Mouse (Mus musculus): ENCODE measurements around the gene Odf2. TPM values are rescaled to one million over a fixed set of nuclear protein-coding genes. Genes with fewer than 3 reads are reported as not detected.

The Odf2 gene
- 80.5 and 91.8 TPM in 2 replicates for polyA plus RNA-seq (2014; fragmentation: Nextera tagmentation; extraction: Ambion mirVana)

- H3K4me1 ChIP-seq (ENCODE audit: control insufficient read depth, insufficient read depth, low read length), result peaks cover 11% of the 10 kb centered on the region
- DNase-seq (ENCODE audit: low spot score) (peak; percentile 100), ATAC-seq (ENCODE audit: insufficient number of reproducible peaks, low FRiP score, low TSS enrichment, low read depth) (peak; percentile 91)
- WGBS, result 1% methylated on average over 69 of the region's 70 CpGs
- H3K9me3 ChIP-seq (ENCODE audit: control insufficient read depth, low read length), result no peaks in the 10 kb centered on the region
- peak within 1 kb of the TSS; percentile 74 for H3K27ac ChIP-seq (replicated peaks; ENCODE audit: low read depth, low read length)
- no peaks in the 10 kb centered on the region for H3K27me3 ChIP-seq (ENCODE audit: control insufficient read depth, insufficient read depth, low read length)
- H3K36me3 ChIP-seq (ENCODE audit: control insufficient read depth, insufficient read depth, low read length), result peaks cover 16% of the 10 kb centered on the region
- H3K4me2 ChIP-seq (ENCODE audit: low read depth, severe bottlenecking), result peak within 1 kb of the TSS; percentile 98
- peak within 1 kb of the TSS; percentile 81 for H3K9ac ChIP-seq (ENCODE audit: low read length)
- H3K4me3 ChIP-seq (ENCODE audit: low read depth, low read length), result peak within 1 kb of the TSS; percentile 86
Measured at GRCm38 (mm10) chr2:29889066-29889944, at the start of gene Odf2. Odf2 (plus strand) TSS chr2:29889221.

DNA sequence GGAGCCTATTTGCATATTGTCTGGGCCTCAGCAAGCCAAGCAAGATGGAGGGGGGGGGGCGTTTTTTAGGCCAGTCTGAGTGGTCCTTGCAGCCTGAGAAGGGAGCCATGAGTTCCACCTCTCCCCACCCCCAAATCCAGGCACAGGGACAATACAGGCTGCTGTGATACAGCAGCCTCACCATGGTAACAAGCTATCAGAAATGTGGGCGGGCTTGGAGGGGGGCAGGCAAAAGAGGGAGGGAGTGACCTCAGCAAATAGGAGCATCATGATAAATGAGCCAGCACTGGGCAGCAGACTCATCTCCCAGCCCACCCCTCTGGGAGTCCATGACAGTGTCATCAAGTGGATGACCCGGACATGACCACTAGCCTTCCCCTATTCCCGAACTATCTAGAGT, 49.6 kb upstream of the Odf2 start:
- peaks cover 7% of the 10 kb centered on the region; the same call in 1 of the 2 replicates for H3K36me3 ChIP-seq (ENCODE audit: control insufficient read depth, insufficient read depth, low read length)
- no peak overlapping the region for H3K27ac ChIP-seq (replicated peaks; ENCODE audit: low read depth, low read length)
- H3K4me1 ChIP-seq (ENCODE audit: control insufficient read depth, insufficient read depth, low read length), result no peaks in the 10 kb centered on the region
- H3K4me2 ChIP-seq (ENCODE audit: low read depth, severe bottlenecking), result no peak overlapping the region
- no peak overlapping the region for H3K4me3 ChIP-seq (ENCODE audit: low read depth, low read length)
- WGBS, result 58% methylated on average over 4 of the region's 4 CpGs
- peaks cover 13% of the 10 kb centered on the region for H3K27me3 ChIP-seq (ENCODE audit: control insufficient read depth, insufficient read depth, low read length)
- DNase-seq (ENCODE audit: low spot score) (no peak), ATAC-seq (ENCODE audit: insufficient number of reproducible peaks, low FRiP score, low TSS enrichment, low read depth) (no peak)
- H3K9me3 ChIP-seq (ENCODE audit: control insufficient read depth, low read length), result no peaks in the 10 kb centered on the region
- no peak overlapping the region for H3K9ac ChIP-seq (ENCODE audit: low read length)

DNA sequence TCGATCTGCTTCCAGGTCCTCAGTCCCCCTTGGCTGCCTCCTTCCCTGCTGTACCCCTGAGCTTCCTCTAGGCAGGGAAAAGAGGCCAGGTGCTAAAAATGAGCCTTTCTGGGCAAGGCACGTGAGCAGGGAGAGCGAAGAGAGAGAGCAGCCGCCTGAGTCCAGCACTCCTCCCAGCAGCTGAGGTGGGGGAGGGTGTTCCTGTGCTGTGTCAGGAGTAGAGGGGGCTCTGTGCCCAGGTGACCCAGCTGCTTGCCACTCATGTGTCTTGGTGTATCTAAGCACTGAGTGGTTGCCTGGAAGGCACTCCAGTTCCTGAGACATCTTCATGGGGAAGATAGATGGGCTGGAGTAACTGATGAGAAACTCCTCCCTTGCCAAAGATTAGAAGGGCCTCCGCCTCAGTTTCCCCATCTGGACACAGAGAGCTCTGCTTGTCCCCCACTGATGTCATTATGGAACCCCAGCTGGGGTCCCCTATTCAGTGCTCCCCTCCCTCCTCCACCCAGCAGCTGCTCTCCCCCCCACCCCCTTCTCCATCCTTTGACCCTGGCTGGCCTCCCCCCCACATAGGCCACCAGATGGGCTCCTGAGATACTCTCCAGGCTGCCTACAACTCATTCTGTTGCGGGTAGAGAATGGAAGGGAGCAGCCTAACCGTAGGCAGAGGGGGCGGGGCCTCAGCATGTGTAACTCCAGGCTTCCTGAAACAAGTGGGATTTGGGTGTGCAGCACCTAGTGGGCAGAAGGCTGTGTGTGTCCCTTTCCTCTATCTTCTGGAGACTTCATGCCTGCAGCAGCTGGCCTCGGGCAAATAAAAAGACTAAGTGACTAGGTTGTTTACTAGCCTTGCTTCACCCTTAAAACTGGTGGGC, 45.6 kb upstream of the Odf2 start:
- no peak for DNase-seq (ENCODE audit: low spot score)
- peaks cover 7% of the 10 kb centered on the region; the same call in 1 of the 2 replicates for H3K4me1 ChIP-seq (ENCODE audit: control insufficient read depth, insufficient read depth, low read length)
- no peak overlapping the region for H3K4me3 ChIP-seq (ENCODE audit: low read depth, low read length)
- no peak for ATAC-seq (ENCODE audit: insufficient number of reproducible peaks, low FRiP score, low TSS enrichment, low read depth)
- H3K27me3 ChIP-seq (ENCODE audit: control insufficient read depth, insufficient read depth, low read length), result peaks cover 45% of the 10 kb centered on the region
- 67% methylated on average over 9 of the region's 9 CpGs for WGBS
- no peak overlapping the region for H3K4me2 ChIP-seq (ENCODE audit: low read depth, severe bottlenecking)
- peaks cover 7% of the 10 kb centered on the region; the same call in 1 of the 2 replicates for H3K36me3 ChIP-seq (ENCODE audit: control insufficient read depth, insufficient read depth, low read length)
- H3K27ac ChIP-seq (replicated peaks; ENCODE audit: low read depth, low read length), result no peak overlapping the region
- no peaks in the 10 kb centered on the region for H3K9me3 ChIP-seq (ENCODE audit: control insufficient read depth, low read length)
- no peak overlapping the region for H3K9ac ChIP-seq (ENCODE audit: low read length)

DNA sequence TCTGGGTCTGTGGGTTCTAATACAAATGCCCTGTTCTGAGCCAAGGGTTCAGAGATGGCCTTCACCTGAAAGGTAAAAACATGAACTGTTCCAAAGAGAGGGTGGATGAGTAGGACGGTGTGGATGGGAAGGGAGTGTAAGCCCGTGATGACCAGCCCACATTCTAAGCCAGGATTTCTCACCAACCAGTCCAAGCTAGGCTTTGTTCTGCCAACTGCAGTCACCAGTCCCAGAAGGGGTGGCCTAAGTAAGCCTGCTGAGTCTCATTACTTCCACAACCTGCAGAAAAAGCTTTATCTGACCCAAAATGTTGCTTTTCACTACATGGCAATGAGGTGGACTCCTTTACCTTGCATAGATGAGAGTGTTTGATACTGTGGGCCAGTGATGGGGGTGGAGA, 44.9 kb upstream of the Odf2 start:
- DNase-seq (ENCODE audit: low spot score) (no peak), ATAC-seq (ENCODE audit: insufficient number of reproducible peaks, low FRiP score, low TSS enrichment, low read depth) (no peak)
- Histone ChIP-seq H3K4me2 (ENCODE audit: low read depth, severe bottlenecking) (no peak overlapping the region), H3K36me3 (ENCODE audit: control insufficient read depth, insufficient read depth, low read length) (peaks cover 3% of the 10 kb centered on the region; the same call in 1 of the 2 replicates), H3K9me3 (ENCODE audit: control insufficient read depth, low read length) (no peaks in the 10 kb centered on the region), H3K4me3 (ENCODE audit: low read depth, low read length) (no peak overlapping the region), H3K4me1 (ENCODE audit: control insufficient read depth, insufficient read depth, low read length) (peaks cover 7% of the 10 kb centered on the region; the same call in 1 of the 2 replicates), H3K27me3 (ENCODE audit: control insufficient read depth, insufficient read depth, low read length) (peaks cover 45% of the 10 kb centered on the region), H3K27ac (replicated peaks; ENCODE audit: low read depth, low read length) (no peak overlapping the region), H3K9ac (ENCODE audit: low read length) (no peak overlapping the region)
- 84% methylated on average over 2 of the region's 2 CpGs for WGBS

DNA sequence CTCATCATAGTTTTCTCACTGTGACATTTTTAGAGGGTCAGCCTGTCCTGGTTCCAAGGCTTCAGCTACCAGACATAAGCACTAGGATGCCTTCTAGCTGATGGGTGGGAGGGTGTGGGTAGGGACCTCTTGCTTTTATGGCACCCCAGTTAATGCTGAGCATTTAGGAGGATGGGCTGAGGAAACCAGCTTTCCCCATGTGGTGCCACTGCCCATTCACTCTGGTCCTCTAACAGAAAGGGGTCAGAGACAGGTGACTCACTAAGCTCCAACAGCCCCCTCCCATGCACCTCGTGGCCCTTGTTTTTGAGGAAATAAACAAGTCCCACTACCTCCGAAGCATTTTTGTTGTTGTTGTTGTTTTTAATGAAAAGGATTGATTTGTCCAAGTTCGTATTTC, 44.4 kb upstream of the Odf2 start:
- Histone ChIP-seq H3K4me3 (ENCODE audit: low read depth, low read length) (no peak overlapping the region), H3K36me3 (ENCODE audit: control insufficient read depth, insufficient read depth, low read length) (peaks cover 3% of the 10 kb centered on the region; the same call in 1 of the 2 replicates), H3K9me3 (ENCODE audit: control insufficient read depth, low read length) (no peaks in the 10 kb centered on the region), H3K4me2 (ENCODE audit: low read depth, severe bottlenecking) (no peak overlapping the region), H3K9ac (ENCODE audit: low read length) (no peak overlapping the region), H3K27ac (replicated peaks; ENCODE audit: low read depth, low read length) (no peak overlapping the region), H3K27me3 (ENCODE audit: control insufficient read depth, insufficient read depth, low read length) (peaks cover 45% of the 10 kb centered on the region), H3K4me1 (ENCODE audit: control insufficient read depth, insufficient read depth, low read length) (peaks cover 7% of the 10 kb centered on the region; the same call in 1 of the 2 replicates)
- ATAC-seq (ENCODE audit: insufficient number of reproducible peaks, low FRiP score, low TSS enrichment, low read depth) (no peak), DNase-seq (ENCODE audit: low spot score) (no peak)
- WGBS, result 7% methylated on average over 3 of the region's 3 CpGs

DNA sequence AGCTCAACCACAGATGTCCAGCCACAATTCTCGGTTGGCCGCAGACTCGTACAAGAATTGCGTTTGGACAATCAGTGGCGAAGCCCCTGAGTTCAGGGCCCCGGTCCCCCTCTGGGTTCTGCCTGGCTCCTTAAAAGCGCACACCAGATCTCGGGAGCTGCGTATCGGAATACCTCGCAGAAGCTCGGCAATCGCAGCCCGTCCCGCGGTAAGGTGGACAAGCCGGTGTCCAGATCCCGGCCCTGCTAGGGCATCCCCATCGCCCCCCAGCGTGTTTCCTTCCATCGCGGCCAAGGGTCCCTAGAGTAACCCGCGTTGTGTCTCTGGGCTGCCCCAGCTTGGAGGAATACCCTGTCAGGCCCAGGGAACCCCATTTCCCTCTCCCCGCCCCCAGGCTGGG, 43.4 kb upstream of the Odf2 start:
- 4% methylated on average over 25 of the region's 25 CpGs for WGBS
- H3K4me1 ChIP-seq (ENCODE audit: control insufficient read depth, insufficient read depth, low read length), result peaks cover 7% of the 10 kb centered on the region; the same call in 1 of the 2 replicates
- H3K4me2 ChIP-seq (ENCODE audit: low read depth, severe bottlenecking), result peak overlapping the region; percentile 34
- H3K9ac ChIP-seq (ENCODE audit: low read length), result peak overlapping the region; percentile 24; the same call in 1 of the 2 replicates
- H3K27me3 ChIP-seq (ENCODE audit: control insufficient read depth, insufficient read depth, low read length), result peaks cover 47% of the 10 kb centered on the region
- peak; percentile 54 for DNase-seq (ENCODE audit: low spot score)
- H3K36me3 ChIP-seq (ENCODE audit: control insufficient read depth, insufficient read depth, low read length), result peaks cover 3% of the 10 kb centered on the region; the same call in 1 of the 2 replicates
- no peak for ATAC-seq (ENCODE audit: insufficient number of reproducible peaks, low FRiP score, low TSS enrichment, low read depth)
- no peak overlapping the region for H3K27ac ChIP-seq (replicated peaks; ENCODE audit: low read depth, low read length)
- peak overlapping the region; percentile 14 for H3K4me3 ChIP-seq (ENCODE audit: low read depth, low read length)
- H3K9me3 ChIP-seq (ENCODE audit: control insufficient read depth, low read length), result no peaks in the 10 kb centered on the region

DNA sequence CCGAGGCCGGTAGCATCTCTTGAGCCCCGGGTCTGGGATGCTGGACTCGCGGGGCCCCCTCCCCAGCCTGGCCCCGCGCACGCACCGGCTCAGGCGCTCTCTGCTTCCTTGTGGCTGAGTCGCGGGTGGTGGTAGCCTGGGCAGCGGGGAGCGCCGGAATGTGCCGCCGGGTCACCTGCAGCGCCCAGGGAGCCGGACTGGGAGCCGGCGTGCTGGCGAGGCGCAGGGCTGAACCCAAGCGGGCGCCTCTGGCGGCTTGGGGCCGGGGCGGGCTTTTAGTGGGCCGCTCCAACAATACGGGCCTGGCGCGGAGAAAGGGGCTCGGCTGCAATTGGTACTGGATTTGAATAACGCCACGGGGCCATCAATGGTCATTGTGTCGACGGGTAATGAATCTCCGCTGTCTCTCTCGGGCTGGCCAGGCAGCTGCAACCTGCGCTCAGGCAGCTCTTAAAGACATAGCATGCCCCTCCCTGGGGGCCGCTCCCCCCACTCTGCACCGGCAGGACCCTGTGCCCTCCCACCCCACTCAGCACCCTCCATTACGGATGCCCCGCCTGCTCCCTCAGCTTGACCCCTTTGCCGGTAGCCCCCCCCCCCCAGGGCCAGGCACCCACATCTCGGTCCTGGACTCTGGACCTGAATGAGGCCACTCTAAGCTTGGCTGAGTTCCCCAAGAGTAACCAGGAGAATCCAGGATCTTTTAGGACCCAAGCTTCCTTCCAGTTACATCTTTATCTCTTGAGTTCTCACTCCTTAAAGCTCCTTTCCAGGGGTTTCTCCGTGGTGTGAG, 42.8 kb upstream of the Odf2 start:
- 4% methylated on average over 47 of the region's 47 CpGs for WGBS
- DNase-seq (ENCODE audit: low spot score) (peak; percentile 51), ATAC-seq (ENCODE audit: insufficient number of reproducible peaks, low FRiP score, low TSS enrichment, low read depth) (no peak)
- Histone ChIP-seq H3K9ac (ENCODE audit: low read length) (peak overlapping the region; percentile 24; the same call in 1 of the 2 replicates), H3K27me3 (ENCODE audit: control insufficient read depth, insufficient read depth, low read length) (peaks cover 47% of the 10 kb centered on the region), H3K4me2 (ENCODE audit: low read depth, severe bottlenecking) (peak overlapping the region; percentile 34), H3K9me3 (ENCODE audit: control insufficient read depth, low read length) (no peaks in the 10 kb centered on the region), H3K36me3 (ENCODE audit: control insufficient read depth, insufficient read depth, low read length) (peaks cover under 1% of the 10 kb centered on the region; the same call in 1 of the 2 replicates), H3K4me1 (ENCODE audit: control insufficient read depth, insufficient read depth, low read length) (peaks cover 7% of the 10 kb centered on the region; the same call in 1 of the 2 replicates), H3K4me3 (ENCODE audit: low read depth, low read length) (peak overlapping the region; percentile 14), H3K27ac (replicated peaks; ENCODE audit: low read depth, low read length) (no peak overlapping the region)
